Mouse (Mus musculus) right cerebral cortex, postnatal 25 days (tissue): Measurements from ENCODE around the gene Nmt1.

Experiments used
- DNase-seq: peaks from one replicate; pipeline ENCODE4 v3.0.0; 2022

Nmt1 gene

DNA sequence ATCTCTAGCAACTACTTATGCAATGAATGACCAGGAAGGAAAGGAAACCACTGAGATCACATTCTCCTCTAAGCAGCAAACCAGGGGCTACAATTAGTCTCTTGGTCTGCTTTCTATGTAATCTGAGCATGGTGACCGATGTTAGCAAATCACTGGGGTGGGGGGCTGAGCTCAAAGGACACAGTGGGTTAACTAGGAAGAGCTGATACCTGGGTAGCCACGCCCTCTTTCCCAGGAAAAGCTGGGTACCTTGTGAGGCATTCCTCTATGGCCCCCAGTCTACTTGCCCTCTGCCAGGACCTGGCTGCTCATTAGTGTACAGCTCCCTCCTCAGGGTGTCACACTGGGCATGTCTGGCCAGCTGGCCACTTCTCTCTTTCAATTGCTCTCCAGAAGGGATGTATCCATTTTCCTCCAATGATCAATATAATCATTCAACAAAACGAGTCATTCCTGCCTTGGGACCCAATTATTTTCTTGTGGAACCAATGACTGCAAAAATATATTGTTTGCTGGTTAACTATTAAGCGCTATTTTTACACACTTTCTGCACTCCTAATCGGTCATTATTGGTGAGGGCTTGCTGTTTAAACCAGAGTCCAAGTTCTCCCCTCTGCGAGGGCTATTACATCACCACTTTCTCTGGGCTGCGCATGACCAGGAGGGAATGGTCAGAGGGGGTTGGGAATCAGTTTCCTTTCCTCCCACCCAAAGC, 21.5 kb upstream of the Nmt1 start:
- no peak for DNase-seq

DNA sequence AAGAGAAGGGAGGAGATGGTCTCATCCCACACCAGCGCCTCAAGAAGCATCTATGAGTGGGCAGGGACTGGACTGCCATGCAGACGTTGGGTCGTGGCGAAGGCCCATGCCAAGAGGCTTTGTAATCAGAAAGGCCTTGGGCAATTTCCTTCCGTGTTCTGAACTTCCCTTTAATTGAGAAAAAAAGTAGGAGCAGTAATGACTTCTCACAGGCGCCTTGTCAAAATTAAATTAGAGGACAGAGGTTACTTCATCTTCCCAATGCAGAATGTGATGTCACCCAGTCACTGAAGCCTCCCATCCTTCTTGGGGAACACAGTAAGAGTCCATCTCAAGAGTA, 21.0 kb upstream of the Nmt1 start:
- DNase-seq, result no peak

DNA sequence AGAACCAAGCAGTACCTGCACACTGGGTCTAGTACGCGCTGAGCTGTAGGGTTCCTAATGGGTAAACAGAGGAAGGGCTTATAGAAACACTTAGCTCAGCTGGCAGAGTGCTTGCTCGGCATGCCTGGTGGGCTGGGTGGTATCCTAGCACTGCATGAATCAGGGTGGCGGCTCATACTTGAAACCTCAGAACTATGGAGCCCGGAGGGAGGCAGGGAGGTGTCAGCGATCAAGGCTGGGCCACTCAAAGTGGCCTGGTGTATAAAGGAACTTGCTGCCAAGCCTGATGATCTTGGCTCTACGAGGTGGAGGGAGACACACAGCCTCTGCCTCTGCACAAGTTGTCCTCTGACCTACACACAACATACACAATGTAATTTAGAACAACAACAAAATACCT, 19.4 kb upstream of the Nmt1 start:
- no peak for DNase-seq

DNA sequence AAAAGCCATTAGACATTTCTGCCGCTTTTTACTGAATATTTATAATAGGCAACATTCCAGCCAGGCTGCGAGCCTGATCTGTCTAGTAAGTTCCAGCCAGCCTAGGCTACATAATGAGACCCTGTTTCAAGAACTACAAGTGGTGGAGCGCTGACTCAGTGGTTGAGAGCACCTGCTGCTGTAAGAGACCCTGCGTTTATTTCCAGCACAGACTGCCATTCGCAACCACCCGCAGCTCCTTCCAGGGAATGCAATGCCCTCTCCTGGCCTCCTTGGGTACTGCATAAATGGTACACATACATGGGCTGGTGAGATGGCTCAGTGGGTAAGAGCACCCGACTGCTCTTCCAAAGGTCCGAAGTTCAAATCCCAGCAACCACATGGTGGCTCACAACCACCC, 18.8 kb upstream of the Nmt1 start:
- DNase-seq, result no peak

DNA sequence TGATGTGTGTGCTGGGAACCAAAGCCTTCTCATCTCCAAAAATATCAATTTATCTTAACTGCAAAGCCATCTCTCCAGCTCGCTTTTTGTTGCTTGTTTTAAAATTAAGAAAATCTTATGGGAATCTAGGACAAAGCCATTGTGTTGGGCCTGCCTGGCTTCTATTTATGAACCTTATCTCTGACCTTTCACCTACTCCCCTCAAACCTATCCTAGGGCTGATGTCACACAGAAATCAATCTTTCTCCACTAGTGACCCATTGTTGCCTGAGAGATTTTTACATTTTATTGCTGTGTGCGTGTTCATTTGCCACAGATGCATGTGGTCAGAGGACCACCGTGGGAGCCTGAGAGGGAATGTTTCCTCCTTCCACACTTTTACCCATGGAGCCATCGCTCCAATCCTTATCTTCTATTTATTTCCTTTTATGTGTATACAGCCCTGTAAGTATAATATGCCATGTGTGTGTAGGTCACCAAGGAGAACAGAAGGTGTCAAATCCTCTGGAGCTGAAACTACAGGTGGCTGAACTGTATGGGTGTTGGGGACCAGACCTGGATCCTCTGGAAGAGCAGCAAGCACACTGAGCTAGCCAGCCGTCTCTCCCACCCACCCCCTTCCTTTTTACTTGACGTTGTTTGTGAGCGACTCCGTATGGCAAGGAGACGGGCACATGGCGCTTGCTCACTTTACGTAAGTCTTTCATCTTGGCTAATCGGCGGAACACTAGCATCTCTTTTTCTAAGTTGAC, 17.4 kb upstream of the Nmt1 start:
- no peak for DNase-seq

DNA sequence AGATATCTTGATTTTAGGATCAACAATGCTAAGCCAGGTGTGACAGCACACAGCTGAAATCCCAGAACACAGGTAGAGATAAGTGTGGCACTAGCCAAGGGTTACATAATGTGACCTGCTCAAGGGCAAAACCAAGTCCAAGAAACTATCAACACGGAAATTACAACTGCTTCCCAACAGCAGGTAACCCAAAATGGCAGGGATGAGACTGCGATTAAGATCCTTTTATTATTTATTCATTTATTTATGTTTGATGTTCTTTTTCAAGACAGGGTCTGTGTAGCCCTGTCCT, 16.8 kb upstream of the Nmt1 start:
- DNase-seq, result no peak

DNA sequence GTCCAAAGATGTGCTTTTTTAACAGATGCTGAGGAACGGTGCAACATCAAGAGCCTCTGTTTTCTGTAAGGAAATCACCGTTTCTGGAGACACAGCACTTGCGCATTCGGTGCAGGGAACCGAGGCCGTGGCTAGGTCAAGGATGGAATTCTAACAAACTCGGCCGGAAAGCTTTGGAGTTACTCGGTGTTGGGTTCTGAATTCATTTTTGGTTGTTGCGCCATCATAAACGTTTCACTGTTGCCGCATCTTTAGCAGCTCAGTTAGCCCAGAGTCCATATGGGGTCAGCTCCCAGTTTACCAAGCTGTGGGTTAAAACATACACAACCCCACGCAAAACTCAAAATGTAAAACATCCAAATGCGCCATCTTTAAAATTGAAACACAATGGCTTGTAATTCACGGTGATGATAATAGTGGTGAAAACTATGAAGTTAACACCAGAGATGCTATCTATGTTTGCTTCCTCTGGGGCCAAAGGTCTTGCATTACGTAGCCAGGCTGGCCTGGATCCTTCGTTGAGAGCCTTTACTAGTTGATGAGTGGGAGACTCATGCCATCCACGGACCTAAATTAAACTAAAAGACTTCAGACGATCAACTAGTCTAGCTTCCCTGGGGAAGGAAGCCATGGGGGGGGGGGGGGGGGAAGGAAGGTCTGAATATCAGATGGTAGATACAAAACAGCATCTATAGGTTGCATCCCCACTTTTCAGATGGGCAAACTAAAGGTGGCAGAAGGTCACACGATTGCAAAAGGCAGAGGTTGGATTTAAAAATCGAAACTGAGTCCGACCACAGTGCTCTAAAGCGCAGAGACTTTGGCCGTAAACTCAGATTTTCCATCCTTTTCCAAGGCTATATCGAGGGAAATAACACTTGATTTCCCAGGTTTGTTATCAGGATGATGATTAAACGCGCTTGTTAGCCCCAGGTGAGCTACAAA, 11.8 kb upstream of the Nmt1 start:
- no peak for DNase-seq

DNA sequence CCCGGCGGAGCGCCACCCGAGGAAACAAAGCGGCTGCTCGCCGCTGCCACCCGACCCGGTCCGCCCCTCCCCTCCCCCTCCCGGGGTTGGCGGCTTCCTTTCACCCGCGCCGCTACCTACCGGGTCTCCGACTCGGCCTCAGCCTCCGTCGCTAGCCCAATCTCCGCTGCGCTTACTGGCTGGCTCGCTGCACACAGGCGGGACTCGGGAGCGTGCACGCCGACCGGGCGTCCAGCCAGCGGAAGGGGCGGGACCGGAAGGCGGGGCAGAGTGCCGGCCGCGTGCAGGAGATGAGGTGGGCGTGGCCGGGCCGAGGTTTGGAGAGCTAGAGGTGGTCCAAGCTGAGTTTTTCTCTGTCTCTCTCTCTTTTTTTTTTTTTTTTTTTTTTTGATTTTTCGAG, 11.1 kb upstream of the Nmt1 start:
- DNase-seq, result peak; percentile 97

DNA sequence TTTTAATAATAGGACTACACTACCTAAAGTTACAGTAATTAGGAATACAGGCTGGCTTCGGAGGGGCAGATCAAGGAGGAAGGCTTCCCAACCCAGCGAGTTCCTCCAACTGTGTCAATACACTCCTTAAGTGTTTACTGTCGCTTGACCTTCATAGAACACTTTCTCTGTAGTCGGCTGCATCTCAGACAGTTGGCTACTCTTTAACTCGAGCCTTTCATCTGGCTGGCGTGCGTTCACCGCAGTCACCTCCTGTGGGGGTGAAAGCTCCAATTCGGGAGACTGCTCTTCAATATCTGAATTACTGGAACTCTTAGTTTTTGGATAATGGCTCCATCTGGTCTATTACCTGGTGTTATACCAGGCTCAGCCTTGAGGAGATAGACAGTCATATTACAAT, 10.3 kb upstream of the Nmt1 start:
- no peak for DNase-seq

DNA sequence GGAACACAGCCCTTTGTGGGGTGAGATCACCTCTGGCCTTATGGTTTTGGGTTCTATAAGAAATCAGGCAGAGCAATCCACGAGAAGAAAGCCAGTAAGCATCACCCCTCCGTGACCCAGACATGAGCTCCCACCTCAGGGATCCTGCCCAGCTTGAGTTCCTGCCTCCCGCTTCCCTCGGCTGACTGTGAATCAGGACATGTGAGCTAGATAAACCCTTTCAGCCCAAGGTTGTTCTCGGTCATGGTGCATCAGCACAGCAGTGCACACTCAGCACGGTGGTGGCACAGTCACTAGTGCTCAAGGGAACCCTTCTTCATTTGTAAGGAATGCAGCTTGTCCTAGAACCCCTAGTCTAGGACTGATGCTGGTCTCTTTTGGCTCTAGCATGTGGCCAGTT, 9.1 kb upstream of the Nmt1 start:
- DNase-seq, result no peak

DNA sequence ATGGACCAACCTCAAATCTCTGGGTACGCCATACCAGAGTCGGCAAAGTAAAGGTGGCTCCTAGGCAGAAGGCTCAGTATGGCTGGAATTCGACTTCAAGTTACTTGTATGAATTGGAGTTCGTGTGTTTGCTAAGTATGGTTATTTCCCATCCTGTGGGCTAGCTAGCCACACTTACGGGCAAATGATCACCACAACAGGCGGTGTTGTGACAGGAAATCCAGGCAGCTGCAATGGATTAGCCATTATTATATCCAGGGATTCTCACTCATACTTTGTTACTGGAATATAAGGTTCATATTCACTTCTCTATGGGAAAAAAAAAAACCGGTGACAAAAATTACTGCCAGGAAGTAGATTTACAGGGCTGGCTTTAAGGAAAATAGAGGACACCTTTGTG, 8.7 kb upstream of the Nmt1 start:
- DNase-seq, result no peak

DNA sequence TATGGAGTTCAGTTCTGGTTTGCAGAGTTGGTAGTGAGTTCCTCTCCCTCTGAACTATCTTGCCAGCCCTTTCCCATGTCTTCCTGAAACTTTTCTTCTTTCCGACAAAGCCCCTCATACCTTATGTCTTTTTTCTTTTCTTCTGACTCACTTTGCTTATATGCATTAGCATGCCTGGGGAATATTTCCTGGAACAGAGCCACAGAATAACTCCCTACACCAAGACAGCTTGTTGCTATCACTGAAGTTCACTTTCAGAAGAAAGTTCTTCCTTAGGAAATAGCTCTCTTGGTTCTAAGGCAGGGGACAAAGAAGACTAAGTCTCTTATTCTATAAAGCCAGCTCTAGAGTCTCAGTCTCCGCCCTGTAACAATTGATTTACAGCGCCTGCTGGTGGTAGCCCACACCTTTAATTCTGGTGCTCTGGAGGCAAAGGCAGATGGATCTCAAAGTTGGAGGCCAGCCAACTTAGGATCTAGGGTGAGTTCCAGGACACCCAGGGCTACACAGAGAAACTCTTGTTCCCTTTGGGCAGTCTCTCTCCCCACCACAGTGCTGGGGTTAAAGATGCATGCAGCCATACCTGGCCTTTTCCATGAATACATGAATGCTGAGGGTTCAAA, 7.2 kb upstream of the Nmt1 start:
- DNase-seq, result no peak

DNA sequence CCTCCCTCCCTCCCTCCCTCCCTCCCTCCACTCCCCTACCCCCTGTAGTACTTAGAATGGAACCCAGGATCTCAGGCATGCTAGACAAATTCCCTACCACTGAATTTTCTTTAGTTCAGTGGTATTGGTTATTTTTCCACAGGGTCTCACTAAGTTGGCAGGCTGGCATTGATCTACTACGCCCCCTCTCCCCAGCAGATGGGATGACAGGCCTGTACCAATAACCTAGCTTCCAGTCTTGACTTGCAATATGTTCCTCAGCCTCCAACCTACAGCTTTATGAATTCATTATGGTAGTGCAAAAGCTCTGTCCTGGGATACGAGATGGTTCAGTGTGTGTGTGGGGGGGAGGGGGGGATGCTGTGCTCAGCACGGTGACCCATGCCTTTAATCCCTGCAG, 4.0 kb upstream of the Nmt1 start:
- no peak for DNase-seq

DNA sequence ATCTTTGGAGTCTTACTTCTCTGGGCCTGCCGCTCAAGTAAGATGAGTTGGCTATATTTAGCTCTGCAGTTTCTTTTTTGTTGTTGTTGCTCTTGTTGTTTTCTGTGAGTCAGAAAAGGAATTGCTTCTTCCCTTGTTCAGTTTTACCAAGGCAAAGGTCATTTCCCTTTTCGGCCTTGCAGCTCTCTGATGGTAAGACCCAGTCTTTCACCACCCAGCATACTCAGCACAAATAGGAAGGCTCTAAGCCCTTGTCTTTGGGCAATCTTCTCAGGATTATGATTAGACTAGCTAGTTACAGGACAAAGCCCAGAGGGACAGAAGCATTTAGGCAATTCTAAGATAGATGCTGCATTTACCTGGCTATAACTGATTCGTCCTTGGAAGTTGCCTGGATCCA, 1.1 kb upstream of the Nmt1 start:
- no peak for DNase-seq

DNA sequence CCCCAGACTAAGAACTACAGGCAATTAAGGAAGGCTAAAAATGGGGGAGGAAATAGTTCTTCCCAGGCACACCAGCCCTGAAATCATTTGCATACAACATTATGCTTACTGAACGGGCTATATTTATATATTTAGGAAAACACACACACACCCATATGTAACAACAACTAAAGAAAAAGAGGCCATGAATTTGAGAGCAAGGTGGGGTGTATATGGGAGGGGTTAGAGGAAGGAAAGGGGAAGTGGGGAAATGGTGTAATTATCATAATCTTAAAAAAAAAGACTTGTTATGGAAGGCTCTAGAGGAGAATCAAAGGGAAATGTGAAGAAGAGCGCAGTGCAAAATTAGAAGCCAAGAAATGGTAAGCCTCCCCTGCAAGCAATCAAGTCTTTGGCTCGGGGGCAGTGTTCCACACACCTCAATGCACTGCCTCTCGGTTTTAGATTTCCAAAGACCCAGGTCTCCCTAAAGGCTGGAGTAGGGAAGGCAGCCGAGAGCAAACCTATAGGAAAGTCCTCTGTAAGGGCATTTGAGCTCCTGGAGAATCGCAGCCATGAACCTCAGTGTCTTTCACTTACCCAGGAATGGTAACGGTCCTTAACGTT, 317 bp upstream of the Nmt1 start:
- DNase-seq, result no peak

DNA sequence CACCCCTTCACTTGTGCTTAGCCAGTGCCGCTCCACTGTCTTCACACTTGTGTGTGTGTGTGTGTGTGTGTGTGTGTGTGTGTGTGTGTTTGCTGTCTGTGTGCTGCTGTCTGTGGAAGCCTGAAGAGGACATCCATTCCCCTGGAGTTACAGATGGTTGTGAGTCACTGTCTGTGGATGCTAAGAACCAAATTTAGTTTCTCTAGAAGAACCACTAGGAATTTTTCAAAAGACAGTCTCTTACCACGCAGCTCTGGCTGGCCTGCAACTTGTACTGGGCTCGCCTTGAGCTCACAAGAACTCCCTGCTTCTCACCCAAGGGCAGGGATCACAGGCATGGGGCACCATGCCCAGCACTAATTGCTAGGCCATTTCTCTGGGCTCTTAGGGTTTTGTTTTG, 5.0 kb downstream of the Nmt1 start:
- DNase-seq, result peak; percentile 56

DNA sequence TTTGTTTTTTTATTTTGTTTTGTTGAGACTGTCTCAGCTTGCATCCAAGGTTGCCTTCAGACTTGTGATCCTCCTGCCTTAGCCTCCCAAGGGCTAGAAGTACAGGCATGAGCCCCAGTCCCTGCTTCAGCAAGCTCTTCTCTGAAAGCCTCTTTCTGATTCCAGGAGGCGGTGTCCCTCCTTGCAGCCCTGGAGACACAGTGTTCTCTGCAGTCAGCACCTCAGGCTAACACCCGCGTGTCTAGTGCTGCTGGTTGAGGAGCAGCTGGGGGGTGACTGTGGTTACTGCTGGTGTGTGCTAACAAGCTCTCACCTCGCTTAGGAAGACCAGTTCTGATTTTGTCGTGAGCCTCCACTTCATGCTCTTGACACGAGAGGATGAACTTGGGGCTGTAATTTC, 7.0 kb downstream of the Nmt1 start:
- DNase-seq, result no peak

DNA sequence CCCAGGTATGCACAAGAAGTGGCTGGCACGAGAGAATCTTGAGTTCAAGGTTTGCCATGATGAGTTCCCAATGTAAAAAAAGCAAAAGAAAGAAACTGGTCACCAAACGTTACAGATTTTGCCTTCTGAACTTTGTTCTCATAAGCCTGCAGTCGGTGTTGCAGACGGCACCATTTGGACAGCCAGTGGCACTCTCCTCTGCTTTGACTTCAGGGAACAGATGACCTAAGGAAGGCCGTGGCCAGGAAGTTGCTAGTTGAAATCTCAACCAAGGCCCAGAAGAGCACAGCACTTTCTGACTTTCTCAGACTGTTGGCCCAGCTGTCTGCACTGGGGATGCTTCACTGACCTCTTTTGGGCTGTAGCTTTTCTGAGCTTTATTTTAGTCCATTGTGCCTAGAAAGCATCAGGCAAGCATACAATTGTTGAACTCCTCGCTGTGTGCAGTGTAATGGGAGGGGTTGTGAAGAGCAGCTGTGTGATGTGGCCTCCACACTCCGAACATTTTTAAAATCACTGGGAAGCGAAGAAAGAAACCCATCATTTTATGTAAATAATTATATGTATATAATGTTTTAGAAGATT, 9.0 kb downstream of the Nmt1 start:
- no peak for DNase-seq

DNA sequence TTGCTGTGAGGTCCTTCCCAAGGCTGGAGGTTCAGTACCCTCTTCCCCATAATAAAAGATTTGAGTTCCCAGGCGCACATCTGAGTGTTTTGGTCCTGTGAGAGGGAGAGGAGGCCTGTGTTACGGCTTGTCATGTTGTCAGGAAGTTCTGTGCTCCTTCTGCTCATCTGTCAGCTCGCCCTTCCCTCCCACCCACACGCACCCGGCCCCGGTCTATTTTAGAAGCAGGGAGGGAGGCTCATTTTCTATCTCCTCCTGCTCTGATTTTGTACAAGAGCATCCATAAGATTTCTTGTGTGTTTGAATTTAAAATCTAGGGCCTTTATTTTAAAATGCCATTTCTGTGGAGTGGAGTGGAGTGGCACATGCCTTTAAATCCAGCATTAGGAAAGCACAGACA, 10.0 kb downstream of the Nmt1 start:
- peak; percentile 55 for DNase-seq

DNA sequence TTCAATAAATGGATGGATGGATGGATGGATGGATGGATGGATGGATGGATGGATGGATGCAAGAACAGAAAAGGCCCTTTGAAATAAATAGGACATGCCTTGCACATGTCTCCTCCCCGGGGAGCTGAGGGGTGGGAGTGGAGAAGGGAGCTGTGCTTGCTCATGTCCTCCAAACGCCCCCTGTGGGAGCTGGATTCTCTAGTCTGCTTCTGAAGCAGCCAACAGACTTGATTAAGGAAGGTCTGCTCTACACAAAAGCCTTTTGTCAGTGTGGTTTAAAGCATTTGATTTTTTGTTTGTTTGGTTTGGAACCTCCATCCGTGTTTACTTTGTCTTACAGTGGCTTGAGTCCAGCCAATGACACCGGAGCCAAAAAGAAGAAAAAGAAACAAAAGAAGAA, 14.8 kb downstream of the Nmt1 start:
- no peak for DNase-seq

DNA sequence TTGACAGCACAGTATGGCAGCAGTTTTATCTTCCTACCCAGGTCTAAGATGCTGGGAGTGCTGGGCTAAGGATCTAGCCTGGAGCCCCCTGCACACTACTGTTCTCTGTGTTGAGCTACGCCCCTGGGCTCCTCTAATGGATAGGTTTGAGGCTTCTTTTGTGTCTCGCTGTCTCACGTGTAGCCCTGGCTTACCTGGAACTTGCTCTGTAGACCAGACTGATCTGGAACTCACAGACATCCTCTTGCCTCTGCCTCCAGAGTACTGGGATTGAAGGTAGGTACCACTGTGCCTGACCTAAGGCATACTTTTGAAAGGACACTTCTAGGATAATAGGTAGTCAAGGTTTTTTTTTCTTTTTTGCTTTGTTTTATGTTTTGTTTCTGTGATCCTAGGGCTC, 16.0 kb downstream of the Nmt1 start:
- no peak for DNase-seq

DNA sequence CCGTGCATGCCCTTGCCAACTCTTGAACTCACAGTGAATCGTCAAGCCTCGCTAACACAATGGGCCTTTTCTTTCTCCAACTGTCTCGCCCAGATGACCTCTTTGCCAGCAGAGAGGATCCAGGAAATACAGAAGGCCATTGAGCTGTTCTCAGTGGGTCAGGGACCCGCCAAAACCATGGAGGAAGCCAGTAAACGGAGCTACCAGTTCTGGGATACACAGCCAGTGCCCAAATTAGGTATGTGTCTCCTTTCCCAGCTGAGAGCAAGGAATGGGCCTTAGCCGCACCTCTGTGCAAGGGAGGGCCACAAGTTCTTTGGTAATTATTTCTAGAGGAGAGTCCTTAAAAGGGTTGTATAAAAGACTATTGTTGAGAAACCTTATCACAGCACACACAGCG, 18.3 kb downstream of the Nmt1 start:
- no peak for DNase-seq

DNA sequence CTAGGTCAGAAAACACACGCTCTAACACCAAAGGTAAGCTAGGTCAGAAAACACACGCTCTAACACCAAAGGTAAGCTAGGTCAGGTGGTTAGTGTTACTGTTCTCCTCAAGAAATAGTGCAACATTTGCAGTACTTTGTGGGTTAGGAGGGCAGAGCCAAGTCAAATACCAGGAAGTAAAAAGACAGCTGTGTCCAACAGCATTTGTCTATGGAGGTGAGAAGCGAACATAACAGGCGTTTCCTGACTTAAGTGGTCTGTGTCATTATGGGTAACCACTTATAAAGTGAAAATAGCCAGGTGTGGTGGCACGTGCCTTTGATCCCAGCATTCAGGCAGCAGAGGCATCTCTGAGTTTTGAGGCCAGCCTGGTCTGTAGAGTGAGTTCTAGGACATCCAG, 21.6 kb downstream of the Nmt1 start:
- DNase-seq, result no peak
